Mouse (Mus musculus) heart, embryonic 13.5 days (tissue): ENCODE measurements around the gene Rpl12. TPM values are rescaled to one million over a fixed set of nuclear protein-coding genes. Genes with fewer than 3 reads are reported as not detected.

Experiments used
- polyA plus RNA-seq: library from polyadenylated mRNA; unstranded; fragments of >200 nt; fragmentation: Nextera tagmentation; extraction: Ambion mirVana; gene quantifications from 2 replicates; pipeline ENCODE4 v1.2.1, GENCODE M21; 2015

Gene Rpl12
- polyA plus RNA-seq, 1 experiment from 2014 or later, result 108 TPM

Other genes starting within 250 kb of the Rpl12 start
- gene Cdk9, start 248.5 kb upstream of the Rpl12 start, polyA plus RNA-seq, result 60.0 and 63.2 TPM in 2 replicates
- 33.0 and 34.1 TPM in 2 replicates for gene Sh2d3c, start 240.5 kb upstream of the Rpl12 start, polyA plus RNA-seq
- 0.18 and 0.28 TPM in 2 replicates for gene 6330409D20Rik, start 220.5 kb upstream of the Rpl12 start, polyA plus RNA-seq
- 37.0 and 40.0 TPM in 2 replicates for gene Tor2a, start 204.3 kb upstream of the Rpl12 start, polyA plus RNA-seq
- gene Ttc16, start 185.9 kb upstream of the Rpl12 start, polyA plus RNA-seq, result 0.11 and 0.17 TPM in 2 replicates
- gene Ptrh1, start 185.8 kb upstream of the Rpl12 start, polyA plus RNA-seq, result 3.9 and 4.4 TPM in 2 replicates
- 0.20 and 0.45 TPM in 2 replicates for gene Cfap157, start 177.1 kb upstream of the Rpl12 start, polyA plus RNA-seq
- gene Stxbp1, start 114.3 kb upstream of the Rpl12 start, polyA plus RNA-seq, result 23.6 and 24.8 TPM in 2 replicates
- gene Fam129b, start 85.4 kb upstream of the Rpl12 start, polyA plus RNA-seq, result 46.4 and 47.1 TPM in 2 replicates
- 8.1 and 9.6 TPM in 2 replicates for gene Lrsam1, start 55 bp downstream of the Rpl12 start, polyA plus RNA-seq
- gene Slc2a8, start 20.5 kb downstream of the Rpl12 start, polyA plus RNA-seq, result 18.6 and 19.0 TPM in 2 replicates
- gene Garnl3, start 170.1 kb downstream of the Rpl12 start, polyA plus RNA-seq, result 10.4 and 11.0 TPM in 2 replicates